In the genomic region with DNA sequence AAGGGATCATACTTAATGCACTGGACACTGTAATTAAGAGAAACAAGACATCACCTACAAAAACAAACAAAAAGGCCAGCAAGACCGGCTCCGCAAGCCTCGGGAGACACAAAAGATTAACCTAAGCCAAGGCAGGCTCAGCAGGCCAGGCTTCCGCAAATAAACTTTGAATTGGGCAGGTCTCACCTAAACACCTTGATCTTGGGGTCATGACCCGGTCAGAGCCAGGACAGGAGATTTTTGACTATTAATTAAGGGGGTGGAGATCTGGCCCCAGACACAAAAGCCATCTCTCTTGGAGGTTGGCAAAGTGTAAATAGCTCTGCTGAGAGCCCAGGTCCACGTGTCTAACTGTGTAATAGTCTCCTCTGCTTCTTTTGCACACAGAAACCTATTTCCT, we compare ENCODE assay signal across 12 mouse cellular contexts. TPM values are rescaled to one million over a fixed set of nuclear protein-coding genes. Genes with fewer than 3 reads are reported as not detected.
A peak's percentile ranks its signal among the peaks of the same experiment; 100 is the strongest.
DNase-seq lines count a peak whose midpoint lies in the region; ATAC-seq and TF ChIP-seq lines count a peak whose summit lies in the region.
"Had no signal": no experiment of that assay in that cellular context is flagged by ENCODE, and none has a peak within 500 bp of the region (broad histone marks: within the 10 kb centered on the region; RNA-seq: fewer than 3 reads in every experiment).

No protein-coding gene starts in this region.

- H3K4me2 ChIP-seq in forebrain, embryonic 11.5 days (ENCODE audit: low read depth, low read length, severe bottlenecking) = no peak overlapping the region
- no peak overlapping the region for H3K4me2 ChIP-seq in forebrain, embryonic 16.5 days (ENCODE audit: low read length)
- no peak overlapping the region for H3K4me2 ChIP-seq in stomach, embryonic 15.5 days
- H3K4me2 ChIP-seq in stomach, postnatal 0 days (replicated peaks; ENCODE audit: low read depth) = no peak overlapping the region

- ATAC-seq in forebrain, embryonic 11.5 days (replicated peaks; ENCODE audit: low FRiP score) = peak; percentile 45
- no peak for ATAC-seq in forebrain, embryonic 16.5 days
- ATAC-seq in stomach, embryonic 15.5 days (ENCODE audit: insufficient read depth, low FRiP score, low read depth) = no peak
- ATAC-seq in stomach, postnatal 0 days (ENCODE audit: low FRiP score, low TSS enrichment) = no peak
- ATAC-seq: hindbrain, embryonic 16.5 days had no signal

- no peaks in the 10 kb centered on the region for H3K4me1 ChIP-seq in forebrain, embryonic 11.5 days (replicated peaks; ENCODE audit: control insufficient read depth, insufficient read depth, low read length)
- 0 out of 2 replicates have a peak, but pooled peaks cover 6% of the 10 kb centered on the region for H3K4me1 ChIP-seq in forebrain, embryonic 16.5 days (replicated peaks; ENCODE audit: control insufficient read depth, insufficient read depth, low read length)
- 0 out of 2 replicates have a peak, but pooled peaks cover 12% of the 10 kb centered on the region for H3K4me1 ChIP-seq in stomach, embryonic 15.5 days
- 0 out of 2 replicates have a peak, but pooled peaks cover 5% of the 10 kb centered on the region for H3K4me1 ChIP-seq in stomach, postnatal 0 days (replicated peaks; ENCODE audit: control insufficient read depth, insufficient read depth)

- peaks cover 2% of the 10 kb centered on the region for H3K36me3 ChIP-seq in forebrain, embryonic 11.5 days (ENCODE audit: control insufficient read depth, insufficient read depth, low read length)
- 0 out of 2 replicates have a peak, but pooled peaks cover 2% of the 10 kb centered on the region for H3K36me3 ChIP-seq in forebrain, embryonic 16.5 days (ENCODE audit: control insufficient read depth, insufficient read depth)
- H3K36me3 ChIP-seq in stomach, embryonic 15.5 days = peaks cover 3% of the 10 kb centered on the region; the same call in 1 of the 2 replicates
- H3K36me3 ChIP-seq in stomach, postnatal 0 days (ENCODE audit: control insufficient read depth, insufficient read depth, low read length) = no peaks in the 10 kb centered on the region

- H3K27ac ChIP-seq in forebrain, embryonic 11.5 days (ENCODE audit: low read depth, low read length) = no peak overlapping the region
- no peak overlapping the region for H3K27ac ChIP-seq in forebrain, embryonic 16.5 days (ENCODE audit: low read length)
- peak overlapping the region; percentile 35; the same call in 1 of the 2 replicates for H3K27ac ChIP-seq in stomach, embryonic 15.5 days
- no peak overlapping the region for H3K27ac ChIP-seq in stomach, postnatal 0 days (replicated peaks)

- no peaks in the 10 kb centered on the region for H3K9me3 ChIP-seq in forebrain, embryonic 11.5 days (ENCODE audit: control insufficient read depth, low read length)
- 0 out of 2 replicates have a peak, but pooled peaks cover 3% of the 10 kb centered on the region for H3K9me3 ChIP-seq in forebrain, embryonic 16.5 days (ENCODE audit: control insufficient read depth, low read length)
- no peaks in the 10 kb centered on the region for H3K9me3 ChIP-seq in stomach, embryonic 15.5 days
- H3K9me3 ChIP-seq in stomach, postnatal 0 days (ENCODE audit: control insufficient read depth, low read length) = no peaks in the 10 kb centered on the region

- no peak overlapping the region for H3K4me3 ChIP-seq in forebrain, embryonic 11.5 days (ENCODE audit: low read depth, low read length)
- H3K4me3 ChIP-seq in forebrain, embryonic 16.5 days (replicated peaks; ENCODE audit: low read length) = no peak overlapping the region
- H3K4me3 ChIP-seq in stomach, embryonic 15.5 days (replicated peaks) = no peak overlapping the region
- H3K4me3 ChIP-seq in stomach, postnatal 0 days (ENCODE audit: low read depth, low read length) = no peak overlapping the region

- no peak overlapping the region for H3K9ac ChIP-seq in forebrain, embryonic 11.5 days (ENCODE audit: low read length)
- no peak overlapping the region for H3K9ac ChIP-seq in forebrain, embryonic 16.5 days (replicated peaks; ENCODE audit: low read depth, low read length)
- no peak overlapping the region for H3K9ac ChIP-seq in stomach, embryonic 15.5 days
- no peak overlapping the region for H3K9ac ChIP-seq in stomach, postnatal 0 days (ENCODE audit: low read length)

- no peaks in the 10 kb centered on the region for H3K27me3 ChIP-seq in forebrain, embryonic 11.5 days (ENCODE audit: control insufficient read depth, insufficient read depth, low read length)
- H3K27me3 ChIP-seq in forebrain, embryonic 16.5 days (replicated peaks; ENCODE audit: control insufficient read depth, insufficient read depth, low read length) = no peaks in the 10 kb centered on the region
- H3K27me3 ChIP-seq in stomach, embryonic 15.5 days (replicated peaks) = no peaks in the 10 kb centered on the region
- no peaks in the 10 kb centered on the region for H3K27me3 ChIP-seq in stomach, postnatal 0 days (ENCODE audit: control insufficient read depth, insufficient read depth, low read length)

- TF ChIP-seq CTCF in stomach, postnatal 0 days (IDR thresholded peaks at IDR 0.05; ENCODE audit: low read depth) = no peak

- no peak for TF ChIP-seq EP300 in stomach, postnatal 0 days (optimal IDR thresholded peaks at IDR 0.05)

- 10% methylated on average over 6 of the region's 6 CpGs for WGBS in forebrain, embryonic 11.5 days
- 20% methylated on average over 6 of the region's 6 CpGs for WGBS in forebrain, embryonic 16.5 days
- WGBS in stomach, embryonic 15.5 days = 42% methylated on average over 6 of the region's 6 CpGs
- WGBS in stomach, postnatal 0 days = 30% methylated on average over 6 of the region's 6 CpGs

- no peak for DNase-seq in forebrain, embryonic 11.5 days (ENCODE audit: low spot score)
- DNase-seq in stomach, postnatal 0 days (ENCODE audit: low spot score) = no peak
- DNase-seq in kidney, adult 9 months = peak; percentile 82
- no peak for DNase-seq in natural killer cell, adult 2 months (ENCODE audit: low spot score in 2 of 2)
- no peak for DNase-seq in cerebellum, adult 18-20 months
- no peak for DNase-seq in layer of hippocampus, postnatal 10 days (ENCODE audit: low spot score in 2 of 2)
- DNase-seq: cerebellum, postnatal 25 days; liver; right cerebral cortex, postnatal 14 days had no signal

RNA-seq across cellular contexts. Expression of gene Tet2, which starts 10.9 kb away (rescaled TPM):
- polyA plus RNA-seq in forebrain, embryonic 11.5 days (2014; fragmentation: Nextera tagmentation; extraction: Ambion mirVana) = 16.7 and 19.3 TPM in 2 replicates
- polyA plus RNA-seq in forebrain, embryonic 16.5 days (2015; fragmentation: Nextera tagmentation; extraction: Ambion mirVana) = 17.1 and 24.0 TPM in 2 replicates
- 14.5 and 17.2 TPM in 2 replicates for polyA plus RNA-seq in stomach, embryonic 15.5 days (2015; fragmentation: Nextera tagmentation; extraction: Ambion mirVana)
- polyA plus RNA-seq in stomach, postnatal 0 days (2015; fragmentation: Nextera tagmentation; extraction: Ambion mirVana) = 11.2 and 12.9 TPM in 2 replicates
- 10 to 100 TPM; 56.6 to 63.4 TPM for total RNA-seq in layer of hippocampus, postnatal 10 days (2021)
